Mouse (Mus musculus) spleen, postnatal 4 days (tissue): ENCODE measurements around the gene Fkbp4.

Experiments
- DNase-seq, 2 experiments: peaks; one replicate each; pipeline ENCODE4 v3.0.0; 2022; ENCODE audit warnings: low spot score in 2 of 2

Gene Fkbp4

DNA sequence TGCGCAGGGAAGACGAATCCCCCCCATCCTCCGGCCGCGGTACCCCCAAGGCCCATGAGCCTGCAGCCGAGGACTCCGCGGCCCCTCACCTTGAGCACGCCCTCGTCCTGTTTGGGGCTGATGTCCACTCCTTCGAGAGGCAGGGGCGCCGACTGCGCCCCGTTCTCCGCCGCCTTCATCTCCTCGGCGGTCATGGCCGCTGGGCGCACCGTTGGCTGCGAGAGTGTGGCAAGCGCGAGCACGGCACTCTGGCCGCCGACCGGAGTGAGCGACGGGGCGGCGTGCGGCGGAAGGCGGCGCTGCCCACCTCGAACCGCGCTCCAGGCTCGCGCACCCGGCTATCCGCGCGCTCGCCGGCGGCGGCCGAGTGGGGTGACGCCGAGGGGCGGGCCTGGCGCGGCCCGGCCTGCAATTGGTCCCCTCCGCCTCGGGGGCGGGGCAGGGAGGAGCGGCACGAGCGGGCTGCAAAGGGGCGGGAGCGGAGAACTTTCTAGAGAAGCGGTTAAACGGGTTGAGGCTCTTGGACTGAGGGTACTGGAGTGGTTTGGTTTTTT is at the start of gene Fkbp4:
Gene Fkbp4, minus strand, starts transcription at position 361 of the 554 bp plus-strand sequence.
- peak; percentile 92 to 96 for DNase-seq

DNA sequence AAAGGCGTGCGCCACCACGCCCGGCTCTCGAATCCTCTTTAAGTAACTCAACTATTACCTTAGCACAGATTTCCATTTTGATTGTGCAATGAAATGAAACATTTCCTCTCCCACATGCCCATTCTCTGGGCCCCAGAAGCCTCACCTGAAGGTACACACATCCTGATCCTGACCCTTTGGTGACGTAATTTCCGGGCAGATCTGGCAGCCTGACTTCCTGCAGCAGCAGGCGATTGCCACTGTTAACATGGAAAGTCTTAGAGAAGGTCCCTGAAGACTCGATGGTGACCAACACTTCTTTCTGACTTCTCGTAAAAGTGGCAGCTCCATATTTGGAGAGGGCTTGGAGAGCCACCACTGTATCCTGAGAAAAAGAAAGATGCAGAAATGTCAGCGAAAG is 49.3 kb upstream of the Fkbp4 start:
- DNase-seq, result no peak

DNA sequence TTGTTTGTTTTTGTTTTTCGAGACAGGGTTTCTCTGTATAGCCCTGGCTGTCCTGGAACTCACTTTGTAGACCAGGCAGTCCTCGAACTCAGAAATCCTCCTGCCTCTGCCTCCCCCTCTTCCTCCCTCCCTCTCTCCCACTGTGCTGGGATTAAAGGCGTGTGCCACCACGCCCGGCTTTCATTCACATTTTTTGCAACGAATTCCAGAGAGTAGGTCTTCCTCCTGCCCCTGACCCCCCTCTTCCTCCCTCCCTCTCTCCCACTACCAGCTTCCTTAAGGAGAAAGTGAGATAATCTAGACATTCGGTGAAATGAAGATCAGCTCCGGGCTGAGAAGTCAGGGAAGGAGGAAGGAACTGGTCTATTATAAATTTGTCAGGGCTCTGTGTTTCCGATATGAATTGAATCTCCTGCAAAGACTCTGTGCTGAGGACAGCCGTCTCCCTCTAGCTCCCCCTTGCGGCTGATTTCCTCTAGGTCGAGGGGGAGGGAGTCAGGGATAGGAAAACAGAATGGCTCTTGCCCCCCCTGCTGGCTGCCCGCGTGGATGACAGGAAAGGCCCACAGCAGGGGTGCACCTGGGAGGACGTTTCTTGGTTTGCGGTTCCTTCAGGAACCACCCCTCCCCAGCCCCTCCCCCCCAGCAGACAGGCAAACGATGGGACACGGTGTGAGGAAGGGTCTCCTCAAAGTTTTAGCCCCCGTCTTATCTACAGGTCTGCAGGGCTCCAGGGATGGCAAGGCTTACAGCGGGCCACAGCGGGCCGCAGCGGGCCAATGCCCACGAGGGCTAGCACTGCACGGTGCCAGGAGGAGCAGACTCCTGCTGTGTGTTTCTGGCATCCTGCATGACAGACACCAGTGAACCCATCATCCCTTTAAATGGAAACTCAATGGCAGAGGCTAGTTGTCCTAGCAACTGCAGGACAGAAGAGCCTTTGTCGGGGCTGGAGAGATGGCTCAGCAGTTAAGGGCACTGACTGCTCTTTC is 41.3 kb upstream of the Fkbp4 start:
- peak; percentile 91 to 98 for DNase-seq

DNA sequence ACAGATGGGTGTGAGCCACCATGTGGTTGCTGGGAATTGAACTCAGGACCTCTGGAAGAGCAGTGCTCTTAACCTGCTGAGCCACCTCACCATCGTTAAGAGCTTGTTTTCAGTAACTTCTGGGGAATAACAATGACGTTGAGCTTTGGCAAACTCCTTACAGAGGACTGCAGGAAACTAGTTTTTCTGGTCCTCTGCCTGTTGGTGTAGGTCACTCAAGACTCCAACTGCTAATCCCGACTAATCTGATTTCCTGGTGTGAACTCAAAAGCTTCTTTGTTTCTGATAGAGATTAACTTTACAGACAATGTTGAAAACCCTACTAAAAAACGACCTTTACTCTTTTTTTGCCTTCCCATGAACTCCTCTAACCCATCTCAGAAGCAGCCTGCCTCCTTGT is 39.0 kb upstream of the Fkbp4 start:
- no peak for DNase-seq

DNA sequence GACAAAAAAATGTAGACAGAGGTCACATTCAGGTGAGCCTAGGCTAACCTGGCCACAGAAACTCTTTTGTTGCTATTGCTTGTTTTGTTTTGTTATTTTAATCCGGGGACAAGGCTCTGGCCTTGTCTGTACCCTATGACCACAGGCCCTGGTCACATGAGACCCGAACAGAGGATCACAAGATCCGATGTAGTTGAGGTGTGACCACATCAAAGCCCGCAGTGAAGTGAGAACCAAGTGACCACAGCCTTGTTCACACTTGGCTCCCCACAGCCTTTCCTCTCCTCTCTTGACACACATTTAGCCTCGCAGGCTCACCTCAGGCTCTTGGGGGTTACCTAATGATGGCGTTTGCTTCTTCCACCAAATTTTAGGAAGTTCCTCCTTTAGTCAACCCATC is 35.6 kb upstream of the Fkbp4 start:
- DNase-seq, result no peak

DNA sequence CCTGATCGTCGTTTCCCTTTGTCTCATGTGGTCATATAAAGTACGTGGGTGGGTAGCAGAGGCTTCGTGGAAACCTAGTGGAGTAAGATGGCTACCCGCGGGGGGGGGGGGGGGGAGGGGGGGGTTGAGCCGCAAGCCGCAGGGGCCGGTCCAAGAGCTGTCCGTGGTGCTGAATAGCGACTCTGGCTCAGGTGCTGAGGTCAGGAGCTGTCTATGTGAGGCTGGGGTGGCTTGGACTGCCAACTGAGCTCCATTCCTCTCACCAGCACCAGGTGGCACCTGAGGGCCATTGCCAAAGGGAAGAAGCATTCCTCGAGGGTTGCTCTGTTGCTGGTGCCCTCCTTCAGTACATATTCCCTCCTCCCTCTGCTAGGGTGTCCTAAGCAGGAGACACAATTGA is 31.0 kb upstream of the Fkbp4 start:
- peak; percentile 43 to 80 for DNase-seq

DNA sequence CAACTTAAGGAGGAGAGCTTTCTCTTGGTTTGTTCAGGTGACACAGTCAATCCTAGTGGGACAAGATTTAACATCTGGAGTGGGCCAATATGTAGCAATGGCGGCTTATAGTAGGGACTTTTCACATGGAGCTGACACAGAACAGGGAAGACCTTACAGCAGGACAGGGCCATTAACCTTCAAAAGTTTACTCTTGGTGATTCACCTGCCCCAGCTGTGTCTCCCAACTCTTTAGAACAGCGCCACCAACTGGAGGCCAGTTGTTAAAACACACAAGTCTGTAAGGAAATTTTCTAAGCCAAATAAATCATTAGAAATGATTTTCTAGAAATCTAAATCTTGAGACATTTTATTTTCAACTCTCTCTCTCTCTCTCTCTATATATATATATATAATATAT is 28.8 kb upstream of the Fkbp4 start:
- DNase-seq, result peak in 1 of 2 experiments; percentile 68

DNA sequence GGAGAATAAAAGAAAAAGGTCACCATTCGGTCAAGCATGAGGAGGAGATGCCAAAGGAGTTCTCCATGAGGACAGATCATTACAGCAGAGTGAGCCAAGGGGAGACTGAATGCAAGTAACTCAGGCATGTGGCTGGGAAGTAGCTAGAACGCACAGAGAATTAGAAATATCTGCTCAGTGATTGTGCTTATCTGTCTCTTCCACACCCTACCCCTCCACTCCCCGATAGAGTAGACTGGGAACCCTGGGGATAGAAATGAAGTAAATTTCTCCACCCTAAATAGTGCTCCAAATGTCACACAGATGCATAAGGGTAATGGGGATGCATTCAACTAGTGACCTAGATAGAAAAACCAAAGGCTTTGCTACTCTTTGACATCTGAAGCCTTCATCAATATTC is 28.1 kb upstream of the Fkbp4 start:
- DNase-seq, result no peak

DNA sequence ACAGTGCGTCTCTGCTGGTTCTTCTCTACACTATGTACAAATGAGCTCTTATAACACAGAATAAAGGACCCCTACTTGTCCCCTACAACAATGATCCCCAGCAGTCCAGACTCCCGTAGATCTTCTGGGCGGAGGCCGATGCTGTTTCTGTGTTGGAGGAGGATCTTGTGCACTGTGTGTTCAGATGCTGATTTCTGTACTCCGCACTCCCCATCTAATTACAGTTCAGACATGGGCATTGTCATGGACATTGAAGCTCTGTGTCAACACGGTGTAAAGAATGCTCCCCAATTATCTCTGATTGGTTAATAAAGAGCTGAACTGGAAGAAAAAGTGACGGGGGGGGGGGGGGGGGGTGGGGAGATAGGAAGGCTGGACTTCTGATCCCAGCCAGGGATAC is 27.6 kb upstream of the Fkbp4 start:
- no peak for DNase-seq

DNA sequence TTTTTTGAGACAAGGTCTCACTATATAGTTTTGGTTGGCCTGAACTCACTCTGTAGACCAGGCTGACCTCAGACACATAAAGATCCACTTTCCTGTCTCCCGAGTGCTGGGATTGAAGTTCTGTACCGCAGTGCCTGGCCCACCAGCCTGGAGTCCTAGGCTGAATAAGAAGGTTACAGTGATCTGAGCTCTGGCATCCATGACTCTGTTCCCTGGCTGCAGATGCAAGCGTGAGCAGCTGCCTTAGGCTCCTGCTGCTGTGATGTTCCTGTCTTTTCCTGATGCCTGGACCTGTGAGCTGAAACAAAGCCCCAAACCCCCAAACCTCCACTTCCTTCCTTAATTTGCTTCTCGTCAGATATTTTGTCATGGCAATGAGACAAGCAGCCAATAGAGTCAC is 26.5 kb upstream of the Fkbp4 start:
- no peak for DNase-seq

DNA sequence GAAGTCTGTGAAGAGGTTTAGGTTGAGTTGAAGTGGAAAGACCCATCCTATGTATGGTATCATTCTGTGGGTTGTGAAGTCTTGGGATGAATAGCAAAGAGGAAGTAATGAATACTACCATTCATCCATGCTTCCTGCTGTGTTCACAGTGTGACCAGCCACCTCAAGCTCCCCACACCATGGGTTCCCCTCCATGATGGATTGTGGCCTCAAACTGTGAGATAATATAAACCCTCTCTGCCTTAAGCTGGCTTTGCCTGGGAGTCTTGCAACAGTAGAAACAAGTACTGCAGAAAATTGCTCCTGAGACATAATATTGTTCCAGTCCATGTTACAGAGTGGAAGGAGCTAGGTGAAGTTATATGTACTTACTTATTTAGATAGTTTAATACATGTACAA is 23.1 kb upstream of the Fkbp4 start:
- no peak for DNase-seq

DNA sequence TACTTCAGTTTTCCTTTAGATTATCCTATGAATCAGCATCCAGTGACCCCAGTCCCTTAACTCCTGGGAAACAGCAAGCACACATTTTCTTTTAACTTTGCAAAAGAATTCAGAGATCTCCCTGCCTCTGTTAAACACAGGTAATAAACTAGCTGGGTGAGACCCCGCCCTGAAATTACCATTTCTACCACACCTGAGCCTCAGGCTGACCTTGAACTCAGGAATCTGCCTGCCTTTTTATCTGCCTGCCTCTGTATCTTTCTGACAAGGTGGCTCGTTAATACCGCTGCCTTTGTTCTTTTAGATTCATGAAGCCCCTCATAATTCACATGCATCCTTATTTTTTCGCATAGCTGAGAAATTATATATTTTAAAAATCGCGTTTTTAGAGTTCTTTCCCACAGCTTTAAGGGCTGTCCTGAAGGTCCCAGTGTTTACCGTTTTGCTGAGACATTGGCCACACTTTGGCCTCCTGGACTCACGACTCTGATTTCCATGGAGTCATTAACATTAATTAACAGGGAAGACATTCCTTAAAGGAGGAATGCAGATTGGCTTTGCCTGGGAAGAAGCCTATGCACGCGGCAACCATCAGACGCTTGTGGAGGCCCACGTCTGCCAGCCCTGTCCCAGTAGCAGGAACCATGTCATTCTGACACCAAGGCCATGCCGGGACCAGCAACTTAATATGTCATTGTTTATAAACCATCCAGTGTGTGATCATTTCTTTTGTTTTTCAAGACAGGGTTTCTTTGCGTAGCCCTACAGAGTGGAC is 22.4 kb upstream of the Fkbp4 start:
- DNase-seq, result no peak

DNA sequence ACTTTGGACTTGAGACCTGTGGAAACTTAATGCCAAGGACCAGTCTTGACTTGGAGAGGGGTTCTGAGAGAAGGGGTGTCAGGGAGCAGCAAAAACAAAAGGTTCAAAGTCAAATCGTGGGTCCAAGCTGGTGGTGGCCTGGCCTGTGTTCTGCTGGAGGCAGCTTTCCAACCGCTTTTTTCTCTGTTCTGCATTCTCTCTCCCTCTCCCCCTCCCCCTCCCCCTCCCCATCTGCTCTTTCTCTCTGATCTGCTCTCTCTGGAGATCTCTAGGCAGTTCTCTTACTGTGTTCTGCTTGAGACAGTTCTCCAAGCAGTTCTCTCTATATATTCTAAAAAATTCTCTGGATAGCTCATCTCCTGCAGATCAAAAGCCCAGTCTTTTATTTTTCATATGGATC is 21.8 kb upstream of the Fkbp4 start:
- no peak for DNase-seq

DNA sequence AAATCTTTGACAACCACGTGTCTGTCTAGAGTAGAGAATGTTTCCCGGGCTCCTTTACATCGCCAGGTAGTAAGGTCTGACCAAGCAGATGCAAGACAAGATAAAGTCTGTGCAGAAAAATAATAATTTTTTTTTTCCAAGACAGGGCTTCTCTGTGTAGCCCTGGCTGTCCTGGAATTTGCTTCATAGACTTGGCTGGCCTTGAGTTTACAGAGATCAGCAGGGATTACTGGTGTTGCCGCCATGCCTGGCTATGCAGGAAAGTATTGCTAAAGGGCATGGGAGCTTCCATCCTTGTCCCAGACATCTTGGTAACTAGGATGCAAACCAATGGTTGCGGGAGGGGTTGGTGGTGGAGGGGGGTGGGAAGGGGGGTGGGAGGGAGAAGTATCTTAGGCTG is 18.7 kb upstream of the Fkbp4 start:
- no peak for DNase-seq

DNA sequence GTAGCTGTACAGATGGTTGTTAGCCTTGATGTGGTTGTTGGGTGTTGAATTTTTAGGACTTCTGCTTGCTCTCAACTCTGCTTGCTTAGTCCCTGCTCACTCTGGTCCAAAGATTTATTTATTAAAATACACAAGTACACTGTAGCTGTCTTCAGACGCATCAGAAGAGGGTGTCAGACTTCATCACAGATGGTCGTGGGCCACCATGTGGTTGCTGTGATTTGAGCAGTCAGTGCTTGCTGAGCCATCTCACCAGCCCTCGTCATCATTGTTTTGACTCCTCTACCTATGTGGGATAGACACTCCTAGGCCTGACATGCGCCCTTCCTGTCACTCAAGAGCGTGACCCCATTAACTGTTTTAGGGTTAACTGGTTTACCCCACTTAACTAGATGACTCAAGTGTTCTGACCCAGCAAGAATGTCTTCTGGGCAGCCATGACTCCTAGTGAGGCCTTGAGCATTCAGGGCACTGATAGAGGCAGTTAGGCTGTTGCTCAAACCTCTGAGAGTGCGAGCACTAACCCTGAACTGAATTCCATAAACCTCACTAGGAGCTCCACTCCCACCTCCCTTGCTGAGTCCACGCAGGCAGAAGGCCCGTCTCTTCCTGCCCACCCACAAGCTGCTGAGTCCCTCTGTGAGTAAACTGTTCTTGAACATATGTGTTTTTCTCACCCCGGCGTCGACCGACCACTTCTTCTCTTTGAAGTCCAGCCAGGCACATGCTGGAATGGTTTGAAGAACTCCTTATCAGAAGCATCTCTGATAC is 17.5 kb upstream of the Fkbp4 start:
- no peak for DNase-seq

DNA sequence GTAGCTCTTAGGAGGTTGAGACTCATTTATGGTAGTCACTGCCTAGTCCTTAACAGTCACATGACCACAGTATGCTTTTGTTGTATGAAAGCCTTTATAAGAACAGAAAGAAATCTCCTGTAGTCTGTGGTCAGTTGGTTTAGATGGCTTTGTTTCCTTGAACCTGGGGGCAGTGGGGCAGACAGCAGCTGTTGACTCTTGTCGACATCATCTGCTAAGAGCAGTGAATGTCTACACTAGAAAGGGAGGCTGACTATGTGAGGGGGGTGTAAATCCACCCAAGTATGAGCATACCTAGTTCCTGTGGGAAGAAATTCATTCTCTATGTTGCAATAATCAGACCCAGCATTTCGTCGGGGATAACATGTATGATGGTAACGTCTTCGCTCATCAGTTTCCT is 8.6 kb upstream of the Fkbp4 start:
- DNase-seq, result no peak

DNA sequence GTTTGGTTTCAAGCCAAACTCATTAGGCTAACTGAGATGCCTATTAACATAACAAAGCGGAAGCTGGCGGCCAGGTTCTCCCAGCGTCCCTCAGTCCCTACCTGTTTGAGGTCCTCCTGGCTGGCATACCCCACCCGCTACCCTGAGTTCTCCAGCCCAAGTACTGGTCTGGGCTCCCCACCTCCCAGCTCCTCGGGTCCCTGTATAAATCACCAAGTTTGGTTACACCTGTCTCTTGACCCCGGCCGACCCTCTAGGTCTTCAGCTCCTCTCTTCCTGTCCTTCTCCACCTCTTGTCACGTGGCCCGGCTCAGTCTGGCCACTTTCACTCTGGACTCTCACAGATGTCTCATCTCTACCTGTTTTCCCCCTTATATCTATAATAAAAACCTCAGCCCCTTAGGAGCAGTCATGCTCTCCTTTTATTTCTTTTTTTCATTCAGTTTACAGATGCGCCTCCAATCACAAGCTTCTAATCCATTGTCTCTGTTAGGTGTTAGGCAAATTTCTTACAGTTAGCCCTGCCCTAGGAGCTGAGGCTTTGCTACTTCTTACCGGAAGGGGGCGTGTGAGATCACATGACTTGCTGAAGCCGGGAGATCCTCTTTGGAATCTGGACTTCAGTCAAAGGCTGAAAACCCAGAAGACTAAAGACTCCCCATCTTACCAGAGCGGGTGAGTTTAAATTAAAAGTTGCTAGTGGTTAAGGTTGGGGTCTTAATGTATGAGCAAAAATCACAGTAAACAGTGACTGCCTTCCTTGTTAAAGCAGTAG is 7.5 kb upstream of the Fkbp4 start:
- DNase-seq, result no peak

DNA sequence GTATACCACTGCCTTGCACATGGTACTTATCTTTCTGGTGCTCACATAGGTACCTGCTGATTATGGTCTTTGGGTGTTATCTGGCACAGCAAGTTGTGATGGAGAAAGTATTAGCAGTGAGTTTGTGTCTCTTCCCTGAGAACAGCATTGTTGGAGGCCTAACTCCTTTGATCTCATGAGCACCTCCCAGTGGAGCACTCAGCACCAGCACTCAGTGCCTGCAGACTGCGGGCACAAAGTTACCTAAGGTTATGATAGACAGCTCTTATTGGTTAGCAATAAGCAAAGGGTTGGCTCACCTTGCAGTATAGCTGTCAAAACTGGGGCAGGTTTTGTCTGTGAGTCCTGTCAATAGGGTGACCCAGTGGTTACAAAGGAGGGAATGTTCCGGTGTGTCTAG is 1.8 kb upstream of the Fkbp4 start:
- no peak for DNase-seq

DNA sequence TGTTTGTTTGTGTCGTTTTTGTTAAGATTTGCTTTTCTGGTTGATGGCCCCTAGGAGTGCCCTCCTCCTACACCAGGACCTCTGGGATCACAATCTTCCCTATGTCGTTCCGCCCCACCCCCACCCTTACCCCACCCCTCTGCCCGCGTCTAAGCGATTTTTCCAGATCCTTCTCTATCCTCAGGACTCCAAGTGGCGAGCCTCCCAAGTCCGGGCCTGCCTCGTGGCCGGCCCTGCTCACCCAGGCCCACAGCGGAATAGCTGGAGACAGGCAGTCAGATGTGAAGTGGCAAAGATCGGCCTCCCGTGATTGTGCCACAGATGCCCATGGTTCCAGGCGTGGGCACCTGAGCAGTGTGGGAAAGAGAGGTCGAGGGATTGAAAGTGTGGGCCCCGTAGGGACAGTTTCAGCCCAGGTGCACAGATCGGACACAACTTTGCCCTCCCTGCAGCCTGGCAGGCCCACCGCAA is 429 bp upstream of the Fkbp4 start:
- DNase-seq, result no peak

DNA sequence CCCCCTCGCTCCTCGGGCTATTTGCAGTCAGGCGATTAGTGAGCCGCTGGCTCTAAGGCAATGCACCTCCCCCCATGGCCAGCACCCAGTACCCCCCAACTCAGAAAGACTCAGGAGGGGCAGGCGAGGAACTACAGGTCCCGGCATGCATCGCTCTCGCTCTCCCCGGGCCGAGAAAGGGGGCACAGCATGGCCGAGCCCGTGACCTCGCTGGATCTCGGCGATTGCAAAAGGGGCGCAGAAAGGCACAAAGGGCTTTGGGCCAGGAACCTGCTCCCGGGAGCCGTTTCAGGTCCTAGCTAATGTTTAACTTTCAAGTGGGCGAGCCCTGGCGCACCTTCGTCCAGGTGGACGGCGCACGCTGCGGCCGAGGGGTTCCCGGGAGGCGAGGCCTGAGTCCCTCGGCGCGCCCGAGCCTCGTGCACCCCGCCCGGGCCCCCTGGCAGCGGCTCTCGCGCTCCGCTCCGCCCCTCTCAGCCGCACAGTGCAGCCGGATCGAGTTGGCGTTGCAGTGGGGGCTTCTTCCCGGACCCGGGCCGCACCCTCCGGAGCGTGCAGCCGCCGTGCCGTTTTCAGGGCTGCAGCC is 653 bp downstream of the Fkbp4 start:
- peak; percentile 59 to 82 for DNase-seq

DNA sequence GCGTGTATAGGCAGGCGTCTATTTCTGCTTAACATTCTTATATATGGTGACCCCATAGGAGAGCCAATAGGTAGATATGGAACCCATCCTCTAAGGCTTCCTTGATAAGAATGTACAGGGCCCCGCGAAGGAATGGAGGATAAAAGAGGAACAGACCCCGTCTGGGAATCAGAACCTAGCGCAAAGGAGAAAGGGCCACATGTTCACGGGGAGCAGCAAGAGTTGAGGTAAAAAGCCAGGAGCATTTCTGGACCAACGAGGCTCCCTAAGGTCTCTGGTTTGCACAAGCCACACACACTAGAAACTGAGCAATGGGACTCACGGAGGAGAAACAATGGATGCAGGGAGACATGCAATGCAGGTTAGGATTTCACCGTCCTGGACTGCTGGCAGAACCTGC is 1.2 kb downstream of the Fkbp4 start:
- DNase-seq, result no peak
